Mouse (Mus musculus) heart, embryonic 14.5 days (tissue): ENCODE data around the gene Ctrb1. TPM values are rescaled to one million over a fixed set of nuclear protein-coding genes. Genes with fewer than 3 reads are reported as not detected.

Experiments used
- ATAC-seq: fragments of 200-750 bp; cut with Nextera tagmentation; 2 replicates; pipeline ENCODE4 v1.8.0; 2017; ENCODE audit warnings: low read depth, moderate TSS enrichment; ENCODE audit not compliant: insufficient number of reproducible peaks, insufficient read depth, low FRiP score
- H3K27ac ChIP-seq, 2 experiments: fragments of 200-500 bp in 1 of 2; fragments of 300-500 bp in 1 of 2; sonication (generic) in 1 of 2; replicated peaks in 1 of 2; 2 replicates each; pipeline ENCODE4 v1.5.1; 2012 to 2014; ENCODE audit warnings: low read depth in 2 of 2, low read length in 2 of 2, control low read depth in 1 of 2, mild to moderate bottlenecking in 1 of 2, mixed read lengths in 1 of 2; ENCODE audit not compliant: control insufficient read depth in 1 of 2, insufficient read depth in 1 of 2
- H3K27me3 ChIP-seq: fragments of 300-500 bp; sonication (generic); 2 replicates; pipeline ENCODE4 v1.6.1; 2014; ENCODE audit warnings: mild to moderate bottlenecking, low read length, control low read depth; ENCODE audit not compliant: control insufficient read depth, insufficient read depth
- H3K36me3 ChIP-seq: fragments of 300-500 bp; sonication (generic); 2 replicates; pipeline ENCODE4 v1.6.1; 2014; ENCODE audit warnings: mild to moderate bottlenecking, control low read depth, low read length, mixed read lengths; ENCODE audit not compliant: control insufficient read depth, insufficient read depth
- H3K4me1 ChIP-seq, 2 experiments: fragments of 200-500 bp in 1 of 2; fragments of 300-500 bp in 1 of 2; sonication (generic) in 1 of 2; 2 replicates each; pipeline ENCODE4 v1.6.1; 2012 to 2014; ENCODE audit warnings: low read length in 2 of 2, control low read depth in 1 of 2, mixed read lengths in 1 of 2; ENCODE audit not compliant: control insufficient read depth in 2 of 2, insufficient read depth in 2 of 2
- H3K4me2 ChIP-seq: fragments of 300-500 bp; sonication (generic); 2 replicates; pipeline ENCODE4 v1.6.1; 2014; ENCODE audit warnings: mild to moderate bottlenecking, low read length
- H3K4me3 ChIP-seq, 2 experiments: fragments of 200-500 bp in 1 of 2; fragments of 300-500 bp in 1 of 2; sonication (generic) in 1 of 2; 2 replicates each; pipeline ENCODE4 v1.5.1; 2012 to 2014; ENCODE audit warnings: low read length in 2 of 2, mild to moderate bottlenecking in 2 of 2, control low read depth in 1 of 2, low read depth in 1 of 2, moderate library complexity in 1 of 2; ENCODE audit not compliant: control insufficient read depth in 1 of 2, insufficient read depth in 1 of 2
- H3K9ac ChIP-seq: fragments of 300-500 bp; sonication (generic); 2 replicates; pipeline ENCODE4 v1.6.1; 2014; ENCODE audit warnings: mild to moderate bottlenecking, low read length
- H3K9me3 ChIP-seq: fragments of 300-500 bp; sonication (generic); 2 replicates; pipeline ENCODE4 v1.6.1; 2016; ENCODE audit warnings: low read length, control low read depth; ENCODE audit not compliant: control insufficient read depth
- WGBS: fragments of 180-500 bp; shearing (Covaris S2); extraction: QIAGEN DNeasy Blood & Tissue Kit; methylation state at CpG from one replicate; pipeline ENCODE4 v1.1.7; 2014; 5-methylcytosine and 5-hydroxymethylcytosine counted together
- polyA plus RNA-seq: library from polyadenylated mRNA; unstranded; fragments of >200 nt; fragmentation: Nextera tagmentation; extraction: Ambion mirVana; gene quantifications from 2 replicates; pipeline ENCODE4 v1.2.1, GENCODE M21; 2014

Ctrb1 gene
- polyA plus RNA-seq, 1 experiment from 2014 or later: not detected

- Histone ChIP-seq H3K4me3 (no peak overlapping the region), H3K4me2 (peak overlapping the region; percentile 57), H3K27ac (peak overlapping the region; percentile 99), H3K36me3 (peaks cover 64% of the 10 kb centered on the region), H3K4me1 (peaks cover 40 to 54% of the 10 kb centered on the region in 2 experiments), H3K27me3 (no peaks in the 10 kb centered on the region), H3K9me3 (no peaks in the 10 kb centered on the region), H3K9ac (peak overlapping the region; percentile 75)
- no peak for ATAC-seq
- WGBS: 26% methylated on average over 4 of the region's 4 CpGs
These were observed 26.6 kb upstream of the Ctrb1 start for GRCm38 (mm10) chr8:111717488-111717792.

GRCm38 (mm10) chr8:111716603-111717487 lies 26.0 kb upstream of the Ctrb1 start:
- Histone ChIP-seq H3K27me3 (no peaks in the 10 kb centered on the region), H3K4me3 (0 out of 4 replicates have a peak overlapping the region, but pooled peaks of 1 of the 2 experiments have one; percentile 13), H3K9me3 (no peaks in the 10 kb centered on the region), H3K27ac (peak overlapping the region; percentile 99), H3K4me1 (peaks cover 40 to 54% of the 10 kb centered on the region in 2 experiments), H3K4me2 (peak overlapping the region; percentile 57), H3K36me3 (peaks cover 70% of the 10 kb centered on the region), H3K9ac (peak overlapping the region; percentile 75)
- ATAC-seq: peak; percentile 78
- 10% methylated on average over 10 of the region's 10 CpGs for WGBS

GRCm38 (mm10) chr8:111715514-111715913 lies 24.7 kb upstream of the Ctrb1 start:
- H3K4me1 ChIP-seq: peaks cover 35 to 48% of the 10 kb centered on the region in 2 experiments

GRCm38 (mm10) chr8:111714295-111714694 lies 23.5 kb upstream of the Ctrb1 start:
- Histone ChIP-seq H3K9me3 (no peaks in the 10 kb centered on the region), H3K4me3 (no peak overlapping the region), H3K4me1 (peaks cover 27 to 36% of the 10 kb centered on the region in 2 experiments), H3K27me3 (no peaks in the 10 kb centered on the region), H3K4me2 (no peak overlapping the region), H3K27ac (no peak overlapping the region), H3K9ac (no peak overlapping the region), H3K36me3 (peaks cover 75% of the 10 kb centered on the region)
- WGBS: 89% methylated on average over 12 of the region's 12 CpGs
- no peak for ATAC-seq

More at GRCm38 (mm10) chr8:111715514-111715913, 24.7 kb upstream of the Ctrb1 start:
- no peaks in the 10 kb centered on the region for H3K9me3 ChIP-seq
- H3K9ac ChIP-seq: no peak overlapping the region
- H3K27me3 ChIP-seq: no peaks in the 10 kb centered on the region
- no peak for ATAC-seq
- H3K4me2 ChIP-seq: no peak overlapping the region
- H3K36me3 ChIP-seq: peaks cover 74% of the 10 kb centered on the region
- 81% methylated on average over 13 of the region's 13 CpGs for WGBS
- no peak overlapping the region for H3K4me3 ChIP-seq
- H3K27ac ChIP-seq: peak overlapping the region in 1 of 2 experiments; percentile 99; a peak in 3 of 4 replicates

GRCm38 (mm10) chr8:111713817-111714216 lies 23.0 kb upstream of the Ctrb1 start:
- H3K4me1 ChIP-seq: peaks cover 27 to 33% of the 10 kb centered on the region in 2 experiments
- H3K9me3 ChIP-seq: no peaks in the 10 kb centered on the region
- H3K9ac ChIP-seq: no peak overlapping the region
- no peaks in the 10 kb centered on the region for H3K27me3 ChIP-seq
- 91% methylated on average over 25 of the region's 25 CpGs for WGBS
- no peak for ATAC-seq
- H3K4me3 ChIP-seq: no peak overlapping the region
- H3K4me2 ChIP-seq: no peak overlapping the region
- H3K27ac ChIP-seq: no peak overlapping the region
- H3K36me3 ChIP-seq: peaks cover 75% of the 10 kb centered on the region

GRCm38 (mm10) chr8:111713291-111713690 lies 22.5 kb upstream of the Ctrb1 start:
- WGBS: 90% methylated on average over 11 of the region's 11 CpGs
- H3K9ac ChIP-seq: no peak overlapping the region
- no peaks in the 10 kb centered on the region for H3K27me3 ChIP-seq
- H3K4me1 ChIP-seq: peaks cover 27 to 29% of the 10 kb centered on the region in 2 experiments
- no peak overlapping the region for H3K27ac ChIP-seq
- no peak for ATAC-seq
- no peak overlapping the region for H3K4me2 ChIP-seq
- peaks cover 81% of the 10 kb centered on the region for H3K36me3 ChIP-seq
- no peaks in the 10 kb centered on the region for H3K9me3 ChIP-seq
- no peak overlapping the region for H3K4me3 ChIP-seq

GRCm38 (mm10) chr8:111712588-111712987 lies 21.8 kb upstream of the Ctrb1 start:
- no peak for ATAC-seq
- Histone ChIP-seq H3K27me3 (no peaks in the 10 kb centered on the region), H3K4me3 (no peak overlapping the region), H3K4me2 (no peak overlapping the region), H3K9me3 (no peaks in the 10 kb centered on the region), H3K4me1 (peaks cover 20 to 22% of the 10 kb centered on the region in 2 experiments), H3K9ac (no peak overlapping the region), H3K27ac (no peak overlapping the region), H3K36me3 (peaks cover 82% of the 10 kb centered on the region)
- 81% methylated on average over 6 of the region's 6 CpGs for WGBS
